Mouse (Mus musculus) spleen, embryonic (tissue): ENCODE results near the gene Inppl1.

ENCODE experiments used
- CTCF ChIA-PET: fragments of 350-600 bp; sonication (Branson Sonifier 250); formaldehyde crosslinking; loops from one replicate; lab custom pipeline; 2022; lab: Charles Lee

Inppl1 gene

DNA sequence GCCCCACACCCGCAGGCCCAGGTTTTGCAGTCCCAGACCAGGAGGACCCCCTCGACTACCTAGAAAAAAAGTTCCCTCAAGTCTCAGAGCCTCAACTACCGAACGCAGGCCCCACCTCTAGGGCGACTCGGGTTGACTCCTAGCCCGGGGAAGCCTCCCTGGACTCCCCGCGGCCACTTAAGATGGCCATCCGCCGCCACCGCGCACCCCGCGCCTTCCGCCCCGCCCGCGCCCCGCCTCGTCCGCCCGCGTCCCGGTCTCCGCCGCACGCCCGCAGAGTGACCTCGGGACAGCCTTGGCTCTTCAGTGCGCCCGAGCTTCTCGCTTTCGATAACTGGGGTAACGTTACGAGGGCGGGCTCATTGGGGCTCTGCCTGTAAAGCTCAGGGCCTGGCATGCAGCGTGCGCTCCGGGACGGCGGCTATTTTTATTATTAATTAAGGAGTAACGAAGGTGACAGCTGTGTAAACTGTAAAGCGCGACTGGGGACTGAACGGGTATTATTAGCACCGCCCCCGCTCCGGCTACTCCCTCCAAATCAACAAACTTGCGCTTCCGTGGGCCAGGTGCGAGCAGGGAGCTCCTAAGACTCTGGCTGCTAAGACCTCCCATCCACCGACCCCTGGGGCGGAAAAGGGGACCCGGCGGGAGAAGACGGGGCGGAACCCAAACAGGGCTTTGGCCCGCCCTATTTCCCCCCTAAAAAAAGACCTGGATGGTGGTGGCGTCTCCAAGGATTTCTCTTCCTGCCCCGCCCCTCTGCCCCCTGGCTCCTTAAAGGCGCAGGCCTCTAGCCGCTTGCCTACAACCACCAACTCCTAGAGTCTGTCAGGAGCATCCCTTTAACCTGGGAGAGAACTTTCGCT lies at the start of gene Inppl1:
Inppl1 (minus strand) TSS at position 624 of the 866 bp plus-strand sequence.
- CTCF ChIA-PET: interaction anchor here (0.6 kb wide), 1 partner anchor 133 kb away, joined by 4 read pairs; no protein-coding TSS in a partner anchor

DNA sequence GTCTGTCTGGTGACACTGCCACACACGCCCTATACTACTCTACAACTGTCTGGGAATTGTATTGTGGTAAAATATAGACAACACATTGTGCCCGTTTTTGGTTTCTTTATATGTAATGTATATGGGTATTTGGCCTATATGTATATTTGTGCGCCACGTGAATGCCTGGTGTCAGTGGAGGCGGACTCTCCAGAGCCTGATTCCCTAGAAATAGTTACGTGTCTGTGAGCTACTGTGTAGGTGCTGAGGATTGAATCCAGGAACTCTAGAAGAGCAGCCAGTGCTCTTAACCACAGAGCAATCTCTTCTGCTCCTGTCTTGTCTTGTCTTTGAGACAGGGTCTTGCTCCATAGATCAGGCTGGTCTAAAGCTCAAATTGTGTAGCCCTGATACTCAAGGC lies 48.2 kb upstream of the Inppl1 start:
- CTCF ChIA-PET: no interaction called here

DNA sequence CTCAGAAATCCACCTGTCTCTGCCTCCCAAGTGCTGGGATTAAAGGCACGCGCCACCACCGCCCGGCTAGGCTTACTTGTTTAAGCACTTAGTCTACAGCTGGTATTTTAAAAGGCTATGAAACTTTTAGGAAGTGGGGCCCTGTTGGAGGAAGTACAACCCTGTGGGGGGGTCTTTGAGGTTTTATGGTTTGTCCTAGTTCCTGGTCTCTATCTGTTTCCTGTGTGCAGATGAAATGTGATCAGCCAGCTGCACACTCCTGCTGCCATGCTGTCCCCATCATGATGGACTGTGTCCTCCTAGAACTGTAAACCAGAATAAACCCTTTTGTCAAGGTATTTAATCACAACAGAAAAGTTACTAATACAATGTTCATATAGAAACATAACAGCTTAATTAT lies 46.1 kb upstream of the Inppl1 start:
- CTCF ChIA-PET: interaction anchor here (0.5 kb wide), 1 partner anchor 103 kb away, joined by 3 read pairs; no protein-coding TSS in a partner anchor

DNA sequence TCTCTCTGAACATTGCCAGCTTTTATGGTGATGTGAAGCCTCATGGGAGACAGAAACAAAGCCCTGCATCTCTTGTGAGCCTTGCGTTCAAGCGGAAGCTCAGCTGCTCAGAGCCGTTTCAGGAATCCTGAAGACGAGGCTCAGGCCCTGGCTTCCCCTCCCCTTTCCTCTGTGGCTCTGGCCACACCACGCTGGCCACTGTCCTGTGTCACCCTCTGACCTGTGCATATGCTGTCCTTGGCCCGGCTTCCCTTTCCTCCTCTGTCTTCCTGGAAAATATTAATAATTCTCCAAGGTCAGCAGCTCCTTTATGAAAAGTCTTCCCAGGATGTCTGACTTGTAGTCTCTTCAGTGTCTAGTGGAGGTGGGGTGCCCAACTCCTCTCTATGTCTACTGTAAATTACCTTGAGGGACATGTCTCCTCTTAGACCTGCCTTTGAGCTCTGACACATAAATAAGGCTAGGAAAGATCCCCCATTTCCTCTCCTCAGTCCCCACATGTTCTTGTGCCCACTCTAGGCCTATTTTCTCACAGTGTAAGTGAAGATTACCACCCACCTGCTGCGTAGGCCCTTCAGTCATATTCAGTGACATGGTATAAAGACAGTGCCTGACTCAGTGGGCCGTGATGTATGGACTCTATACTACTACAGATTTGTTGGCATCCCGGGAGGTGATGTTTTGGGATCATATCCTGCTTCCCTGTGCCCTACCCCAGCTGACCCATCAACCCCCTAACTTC lies 44.6 kb upstream of the Inppl1 start:
- CTCF ChIA-PET: no interaction called here

DNA sequence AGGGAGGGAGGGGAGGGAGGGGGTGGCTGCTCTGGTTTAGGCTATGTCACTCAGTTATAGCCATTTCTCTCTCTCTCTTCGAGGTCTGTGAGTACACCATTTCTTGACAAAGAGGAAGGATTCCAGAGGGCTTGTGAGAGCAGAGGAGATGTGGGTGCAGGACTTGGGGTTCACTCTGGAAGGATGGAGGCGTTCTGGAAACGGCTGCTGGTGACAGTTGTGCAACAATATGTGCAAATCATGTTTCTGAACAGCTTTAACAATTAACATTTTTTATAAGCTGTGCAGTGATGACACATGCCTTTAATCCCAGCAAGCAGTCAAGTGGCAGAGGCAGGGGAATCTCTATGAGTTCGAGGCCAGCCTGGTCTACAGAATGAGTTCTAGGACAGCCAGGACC lies 42.8 kb upstream of the Inppl1 start:
- CTCF ChIA-PET: no interaction called here

DNA sequence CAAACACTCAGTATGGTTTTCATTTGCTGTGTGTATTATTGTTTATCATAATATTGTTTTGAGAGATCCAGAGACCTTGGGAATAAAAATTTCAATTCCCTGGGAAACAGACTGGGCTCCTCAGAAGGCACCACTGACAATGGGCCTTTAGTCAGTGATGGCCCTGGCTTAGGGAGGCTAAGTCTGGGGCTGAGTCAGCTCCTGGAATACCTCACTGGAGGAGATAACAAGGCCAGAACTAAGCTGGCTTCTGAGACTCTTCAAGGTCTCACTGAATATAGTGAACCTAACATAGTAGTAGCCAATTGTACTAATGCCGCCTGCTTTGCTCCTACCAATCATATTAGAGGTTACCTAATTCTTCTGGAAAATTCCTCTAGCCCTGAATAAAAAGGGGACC lies 37.9 kb upstream of the Inppl1 start:
- CTCF ChIA-PET: interaction anchor here (0.6 to 0.7 kb wide), 2 partner anchors 38 to 106 kb away, joined by 3 to 6 read pairs; no protein-coding TSS in a partner anchor

DNA sequence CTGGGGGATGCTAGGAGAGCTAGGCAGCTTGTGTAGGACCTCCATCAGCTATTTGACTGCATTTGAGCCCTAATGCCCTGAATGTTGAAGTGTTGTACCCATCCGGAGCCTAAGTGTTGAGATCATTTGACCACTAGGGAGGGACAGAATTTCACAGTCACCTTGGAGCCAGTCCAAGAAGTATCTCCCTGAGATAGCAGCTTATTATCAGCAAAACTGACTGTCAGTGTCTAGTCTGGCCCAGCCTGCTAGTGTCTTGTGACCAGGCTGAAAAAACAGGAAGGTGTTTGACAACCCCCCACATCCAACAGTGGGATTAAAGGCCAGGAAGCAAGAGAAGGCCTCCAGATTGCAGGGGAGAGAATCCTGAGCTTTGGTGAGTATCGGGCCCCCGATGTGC lies 33.3 kb upstream of the Inppl1 start:
- CTCF ChIA-PET: no interaction called here

DNA sequence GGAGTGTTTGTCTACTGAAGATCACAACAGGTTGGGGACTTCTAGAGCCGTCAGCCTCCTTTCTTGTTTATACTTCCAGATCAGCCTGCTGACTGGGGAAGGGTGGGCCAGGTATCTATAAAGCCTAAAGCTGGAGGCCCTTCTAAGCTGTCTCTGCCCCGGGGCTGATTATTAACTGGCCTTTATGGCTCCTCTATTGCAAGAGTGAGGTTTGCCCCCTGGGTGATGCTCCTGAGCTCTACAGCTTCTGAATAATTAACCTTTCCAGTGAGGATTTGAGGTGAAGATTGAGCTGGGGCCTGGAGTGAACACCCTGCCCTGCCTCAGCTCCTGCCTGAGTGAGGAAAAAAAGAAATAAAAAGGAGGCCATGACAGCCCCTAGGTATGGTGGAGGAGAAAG lies 32.6 kb upstream of the Inppl1 start, which contains the start of gene Folr1:
Folr1 (minus strand) TSS at position 160 of the 400 bp plus-strand sequence.
- CTCF ChIA-PET: no interaction called here

DNA sequence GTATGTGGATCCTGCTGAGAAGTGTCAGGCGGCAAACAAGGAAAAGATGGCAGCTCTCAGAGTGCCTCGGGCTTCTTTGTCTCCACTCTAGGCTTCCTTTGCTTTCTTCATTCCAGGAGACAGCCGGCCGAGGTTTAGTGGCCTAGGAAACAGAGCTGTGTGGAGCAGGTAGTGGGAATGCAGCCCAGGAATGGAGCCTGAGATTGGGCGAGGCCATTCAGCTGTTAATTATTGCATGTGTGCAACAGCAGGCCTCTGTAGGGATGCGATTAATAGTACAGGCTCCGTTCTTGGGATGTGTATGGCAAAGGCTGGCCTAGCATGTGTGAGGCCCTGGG lies 31.1 kb upstream of the Inppl1 start:
- CTCF ChIA-PET: no interaction called here

DNA sequence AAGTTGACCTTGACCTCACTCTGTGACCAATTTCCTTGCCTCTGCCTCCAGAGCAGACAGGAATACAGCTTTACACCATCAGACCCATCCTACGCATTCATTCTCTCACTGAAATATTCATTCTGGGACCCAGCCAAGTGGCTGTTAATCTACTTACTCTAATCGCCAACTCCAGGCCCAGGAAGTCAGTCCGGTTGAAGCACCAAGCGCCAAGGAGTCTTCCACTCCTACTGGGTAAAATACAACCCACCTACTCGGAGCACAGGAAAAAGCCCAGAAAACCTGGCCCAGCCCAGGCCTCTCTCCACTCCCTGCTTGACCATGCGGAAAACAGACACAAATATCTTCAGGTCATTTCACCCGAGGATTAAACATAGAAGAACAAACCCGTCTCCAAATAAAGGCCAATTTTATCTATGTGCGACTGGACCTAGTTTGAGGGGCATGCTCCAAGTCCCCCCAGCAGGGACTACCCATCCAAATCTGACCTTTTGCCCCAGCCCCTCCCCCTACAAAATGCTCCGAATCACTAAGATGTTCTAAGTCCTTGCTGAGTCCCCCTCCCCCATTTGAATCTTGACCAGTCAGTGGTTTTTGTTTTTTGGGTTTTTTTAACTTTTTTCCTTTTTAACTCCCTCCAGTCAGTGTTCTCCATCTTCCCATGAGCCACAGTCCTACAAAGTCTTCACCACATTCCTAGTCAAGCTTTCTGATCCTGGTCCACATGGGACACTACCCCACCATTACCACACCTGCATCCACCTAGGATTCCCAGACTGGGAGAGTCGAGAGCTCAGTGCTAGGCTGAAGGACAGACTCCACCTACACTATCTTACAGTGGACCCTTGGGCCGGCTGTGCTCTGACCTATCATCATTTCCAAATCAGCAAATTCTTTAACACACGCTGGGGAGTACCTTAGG lies 30.5 kb upstream of the Inppl1 start:
- CTCF ChIA-PET: no interaction called here

DNA sequence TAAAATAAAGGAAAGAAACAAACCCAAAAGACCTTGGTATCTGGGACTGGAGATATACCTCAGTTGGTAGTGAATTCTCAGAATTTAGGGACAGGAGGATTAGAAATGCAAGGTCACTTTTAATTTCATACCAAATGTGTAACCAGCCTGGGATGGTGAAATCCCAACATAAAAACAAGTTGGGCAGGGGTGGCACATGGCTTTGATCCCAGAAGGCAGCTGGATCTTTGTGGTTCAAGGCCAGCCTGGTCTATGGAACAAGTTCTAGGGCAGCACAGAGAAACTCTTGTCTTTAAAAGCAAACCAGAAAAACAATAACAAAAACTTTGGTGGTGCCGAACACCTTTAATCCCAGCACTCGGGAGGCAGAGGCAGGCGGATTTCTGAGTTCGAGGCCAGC lies 29.5 kb upstream of the Inppl1 start:
- CTCF ChIA-PET: no interaction called here

DNA sequence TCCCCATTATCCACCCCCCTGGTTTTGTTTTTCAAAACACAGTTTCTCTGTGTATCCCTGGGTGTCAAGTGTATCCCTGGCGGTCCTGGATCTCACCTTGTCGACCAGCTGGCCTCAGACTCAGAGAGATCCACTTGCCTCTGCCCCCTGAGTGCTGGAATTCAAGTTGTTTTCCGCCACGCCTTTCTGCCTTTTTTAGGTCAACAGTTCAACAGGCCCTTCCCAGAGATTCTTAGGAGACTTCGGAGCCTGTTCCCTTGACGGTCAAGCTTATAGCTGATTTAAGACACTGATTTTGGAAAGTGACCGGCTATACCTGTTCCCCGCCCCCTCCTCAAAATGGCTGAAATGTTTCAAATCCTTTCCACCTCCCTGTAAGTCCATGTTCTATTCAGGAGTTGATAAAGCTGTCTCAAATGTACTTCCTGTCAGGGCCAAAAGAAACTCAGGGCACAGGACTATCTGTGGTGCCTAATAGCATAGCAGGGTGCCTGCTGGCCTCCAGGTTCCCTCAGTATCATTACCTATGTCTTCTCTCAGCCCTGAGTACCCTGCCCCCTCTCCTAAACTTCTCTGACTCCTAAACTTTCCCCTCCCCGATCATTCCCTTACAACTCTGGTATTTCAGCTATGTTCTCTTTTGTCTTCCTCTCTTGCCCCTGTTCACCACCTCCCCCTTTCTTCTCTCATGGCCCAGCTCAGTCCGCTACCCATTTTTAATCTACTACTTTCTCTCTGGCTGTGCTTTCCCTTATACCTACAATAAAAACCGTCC lies 28.6 kb upstream of the Inppl1 start:
- CTCF ChIA-PET: no interaction called here

DNA sequence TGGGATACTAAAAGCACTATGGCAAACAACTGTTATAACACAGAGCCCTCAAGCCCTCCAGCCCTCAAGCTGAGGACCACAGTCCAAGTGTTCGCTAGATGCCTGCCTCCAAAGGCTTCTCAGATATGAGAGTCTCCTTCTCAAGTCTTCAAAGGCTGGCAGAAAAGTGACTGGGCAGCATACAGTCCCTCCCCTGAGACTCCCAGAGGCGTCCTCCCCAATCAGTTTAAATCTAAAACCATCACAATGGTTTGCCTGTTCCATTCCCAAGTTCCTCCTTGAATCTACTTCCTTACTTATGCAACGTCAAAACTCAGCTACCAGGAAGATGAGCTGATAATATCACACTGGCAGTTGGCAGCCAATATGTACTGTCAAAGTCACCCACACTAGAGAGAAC lies 25.4 kb upstream of the Inppl1 start, which contains the start of gene Anapc15:
Anapc15 (plus strand) TSS at position 301 of the 400 bp plus-strand sequence.
- CTCF ChIA-PET: interaction anchor here (0.6 kb wide), 1 partner anchor 1874 kb away, joined by 3 read pairs; no protein-coding TSS in a partner anchor

DNA sequence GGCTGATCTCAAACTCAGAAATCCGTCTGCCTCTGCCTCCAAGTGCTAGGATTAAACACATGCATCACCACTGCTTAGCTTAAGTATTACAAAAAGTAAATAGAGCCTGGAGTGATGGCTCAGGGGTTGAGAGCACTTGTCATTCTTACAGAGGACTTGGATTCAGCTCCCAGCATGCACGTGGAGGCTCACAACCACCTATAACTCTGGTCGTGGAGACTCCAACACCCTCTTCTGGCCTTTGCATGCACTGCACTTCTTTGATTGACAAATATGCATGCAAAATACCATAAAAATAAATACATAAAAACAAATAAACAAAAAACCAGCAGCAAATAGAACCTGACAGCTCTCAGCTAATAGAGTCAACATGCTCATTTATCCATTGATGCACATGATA lies 24.3 kb upstream of the Inppl1 start:
- CTCF ChIA-PET: no interaction called here

DNA sequence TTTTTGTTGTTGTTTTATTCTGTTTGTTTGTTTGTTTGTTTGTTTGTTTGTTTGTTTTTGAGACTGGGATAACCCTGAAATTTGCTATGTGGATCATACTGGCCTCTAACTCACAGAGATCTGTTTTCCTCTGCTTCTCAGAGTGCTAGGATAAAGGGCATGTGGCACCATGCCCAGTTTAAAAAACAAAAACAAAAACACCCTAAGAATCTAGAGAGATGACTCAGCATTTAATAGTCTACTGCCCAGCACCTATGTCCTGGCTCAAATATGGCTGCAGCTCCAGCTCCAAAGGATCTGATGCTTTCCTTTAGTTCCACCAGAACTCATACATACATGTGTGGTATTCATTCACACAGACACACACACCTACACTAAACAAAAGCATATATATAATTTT lies 22.9 kb upstream of the Inppl1 start:
- CTCF ChIA-PET: no interaction called here

DNA sequence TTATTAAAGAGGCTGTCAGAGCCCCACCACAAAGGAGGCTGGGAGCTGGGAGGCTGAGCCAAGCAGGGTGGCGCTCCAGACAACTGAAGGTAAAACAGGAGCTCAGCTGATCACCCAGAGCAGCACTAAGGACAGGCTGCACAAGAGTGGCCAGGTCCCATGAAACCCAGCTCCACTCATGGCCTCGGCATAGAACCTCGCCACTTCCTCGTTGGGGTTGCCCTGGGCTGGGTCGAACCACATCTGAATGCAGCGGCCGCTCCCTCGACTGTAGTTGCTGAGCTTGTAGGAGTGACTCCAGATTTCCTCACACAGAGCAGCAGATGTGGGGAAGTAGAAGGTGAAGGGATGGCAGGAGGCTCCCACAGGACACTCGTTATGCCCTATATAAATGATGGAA lies 20.3 kb upstream of the Inppl1 start:
- CTCF ChIA-PET: no interaction called here

DNA sequence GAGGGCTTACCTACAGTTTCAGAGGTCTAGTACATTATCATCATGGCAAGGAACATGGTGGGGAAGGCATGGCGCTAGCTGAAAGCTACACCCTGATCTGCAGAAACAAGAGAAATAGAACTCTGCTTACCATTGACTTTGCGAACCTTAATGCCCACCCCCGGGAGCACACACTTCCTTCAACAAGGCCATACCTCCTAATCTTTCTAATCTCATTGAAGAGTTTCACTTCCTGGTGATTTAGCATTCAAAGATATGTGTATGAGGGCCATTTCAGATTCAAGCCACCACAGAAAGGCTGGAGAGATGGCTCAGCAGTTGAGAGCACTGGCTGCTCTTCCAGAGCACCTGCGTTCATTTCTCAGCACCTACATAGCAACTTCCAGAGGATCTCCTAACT lies 19.1 kb upstream of the Inppl1 start, which contains the start of gene Folr2:
Folr2 (minus strand) TSS at position 101 of the 400 bp plus-strand sequence.
- CTCF ChIA-PET: no interaction called here

DNA sequence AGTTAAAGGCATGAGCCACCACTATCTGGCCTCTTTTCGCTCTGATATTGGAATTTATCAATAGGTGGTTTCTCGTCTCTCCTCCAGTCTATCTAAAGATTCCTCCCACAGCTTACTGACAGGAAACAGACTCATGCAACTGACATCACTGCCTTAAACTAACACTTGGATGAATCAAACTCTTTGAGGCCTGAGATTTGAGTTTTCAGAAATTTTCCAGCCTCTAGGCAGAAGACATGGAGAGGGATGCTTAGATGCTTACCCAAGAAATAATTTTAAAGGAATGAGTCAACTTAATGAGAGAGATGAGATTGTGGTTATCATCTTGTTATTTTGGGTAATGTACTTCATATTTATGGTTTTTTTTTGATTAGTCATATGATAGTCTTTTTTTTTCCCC lies 15.8 kb upstream of the Inppl1 start:
- CTCF ChIA-PET: no interaction called here

DNA sequence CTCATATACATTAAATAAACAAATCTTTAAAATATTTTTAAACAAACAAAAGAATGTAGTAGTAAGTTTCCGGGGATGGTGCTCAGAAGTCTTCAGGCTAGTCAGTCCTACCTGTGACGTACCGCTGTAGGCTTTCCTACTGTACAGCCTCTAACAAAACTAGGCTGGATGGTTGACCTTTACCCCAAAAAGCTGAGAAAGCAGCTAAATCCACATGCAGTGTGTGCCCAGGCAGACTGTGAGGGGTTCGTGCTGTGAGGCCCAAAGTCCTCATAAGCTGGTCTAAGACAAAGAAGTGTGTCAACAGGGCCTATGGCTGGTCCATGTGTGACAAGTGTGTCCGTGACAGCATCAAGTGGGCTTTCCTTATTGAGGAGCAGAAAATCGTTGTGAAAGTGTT lies 14.8 kb upstream of the Inppl1 start:
- CTCF ChIA-PET: no interaction called here

DNA sequence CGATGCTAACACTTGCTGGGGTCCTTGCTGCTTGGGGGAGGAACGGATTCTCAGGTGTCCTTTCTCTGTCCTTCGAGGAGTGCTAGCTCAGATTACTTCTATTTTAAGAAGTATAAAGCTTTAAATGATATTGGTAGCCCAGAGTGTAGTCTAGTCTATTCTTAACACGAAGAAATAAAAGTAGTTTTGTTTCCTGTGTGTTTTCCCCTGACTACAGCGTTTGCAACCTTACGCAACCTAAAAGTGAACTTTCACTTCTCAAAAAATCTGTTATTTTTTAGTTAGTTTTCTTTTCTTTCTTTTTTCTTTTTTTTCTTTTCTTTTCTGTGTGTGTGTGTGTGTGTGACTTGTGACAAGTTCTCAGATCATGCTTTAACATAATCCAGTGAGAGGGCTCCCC lies 13.7 kb upstream of the Inppl1 start:
- CTCF ChIA-PET: interaction anchor here (0.7 kb wide), 2 partner anchors 40 to 113 kb away, joined by 4 to 6 read pairs; no protein-coding TSS in a partner anchor
